Mouse (Mus musculus) hindbrain, postnatal 0 days (tissue): ENCODE measurements around the gene Bag1. TPM values are rescaled to one million over a fixed set of nuclear protein-coding genes. Genes with fewer than 3 reads are reported as not detected.
A peak's percentile ranks its signal among the peaks of the same experiment; 100 is the strongest.

Experiments
- ATAC-seq: fragments of 200-750 bp; cut with Nextera tagmentation; 2 replicates; pipeline ENCODE4 v1.8.0; 2017; ENCODE audit warnings: mild to moderate bottlenecking, moderate TSS enrichment, moderate library complexity
- DNase-seq: peaks from one replicate; pipeline ENCODE4 v3.0.0-alpha.2; 2015; ENCODE audit warnings: low spot score
- H3K27ac ChIP-seq: fragments of 300-500 bp; sonication (generic); 2 replicates; pipeline ENCODE4 v1.5.1; 2014; ENCODE audit warnings: mild to moderate bottlenecking
- H3K27me3 ChIP-seq: fragments of 300-500 bp; sonication (generic); 2 replicates; pipeline ENCODE4 v1.6.1; 2014; ENCODE audit warnings: low read length, mixed read lengths; ENCODE audit not compliant: insufficient read depth
- H3K36me3 ChIP-seq: fragments of 300-500 bp; sonication (generic); 2 replicates; pipeline ENCODE4 v1.6.1; 2014; ENCODE audit warnings: low read length, mixed read lengths; ENCODE audit not compliant: insufficient read depth
- H3K4me1 ChIP-seq: fragments of 300-500 bp; sonication (generic); 2 replicates; pipeline ENCODE4 v1.6.1; 2014; ENCODE audit warnings: antibody characterized with exemption, low read length, mixed read lengths; ENCODE audit not compliant: insufficient read depth
- H3K4me2 ChIP-seq: fragments of 300-500 bp; sonication (generic); 2 replicates; pipeline ENCODE4 v1.6.1; 2014; ENCODE audit warnings: low read depth, mild to moderate bottlenecking, low read length, moderate library complexity, mixed read lengths
- H3K4me3 ChIP-seq: fragments of 300-500 bp; sonication (generic); 2 replicates; pipeline ENCODE4 v1.5.1; 2014; ENCODE audit warnings: low read length
- H3K9ac ChIP-seq: fragments of 300-500 bp; sonication (generic); replicated peaks from 2 replicates; pipeline ENCODE4 v1.6.1; 2014; ENCODE audit warnings: mild to moderate bottlenecking, low read length, moderate library complexity, mixed read lengths
- H3K9me3 ChIP-seq: fragments of 300-500 bp; sonication (generic); 2 replicates; pipeline ENCODE4 v1.6.1; 2016; ENCODE audit warnings: low read length, mixed read lengths
- CTCF ChIP-seq: IDR thresholded peaks from 2 replicates; pipeline ENCODE4 v1.5.1; 2016; ENCODE audit warnings: antibody characterized with exemption, control low read depth, low read depth
- WGBS: fragments of 180-500 bp; shearing (Covaris S2); extraction: QIAGEN DNeasy Blood & Tissue Kit; methylation state at CpG from one replicate; pipeline ENCODE4 v1.1.7; 2014; 5-methylcytosine and 5-hydroxymethylcytosine counted together
- polyA plus RNA-seq: library from polyadenylated mRNA; unstranded; fragments of >200 nt; fragmentation: Nextera tagmentation; extraction: Ambion mirVana; gene quantifications from 2 replicates; pipeline ENCODE4 v1.2.1, GENCODE M21; 2015
- total RNA-seq: library from RNA; depleted of rRNA; stranded (reverse); fragments of >200 nt; gene quantifications from 2 replicates; pipeline ENCODE4 v1.2.3, GENCODE M21; 2014

Bag1 gene
- total and polyA plus RNA-seq, 2 experiments from 2014 or later, result 57.1 to 183 TPM

GRCm38 (mm10) chr4:40975678-40976077, 27.6 kb upstream of the Bag1 start:
- ATAC-seq (no peak), DNase-seq (no peak)
- Histone ChIP-seq H3K27ac (no peak overlapping the region), H3K9me3 (no peaks in the 10 kb centered on the region), H3K4me3 (no peak overlapping the region), H3K4me1 (no peaks in the 10 kb centered on the region), H3K9ac (no peak overlapping the region), H3K4me2 (no peak overlapping the region), H3K27me3 (no peaks in the 10 kb centered on the region), H3K36me3 (peaks cover 29% of the 10 kb centered on the region; the same call in 1 of the 2 replicates)
- 98% methylated on average over 3 of the region's 3 CpGs for WGBS
- TF ChIP-seq CTCF, result no peak

GRCm38 (mm10) chr4:40974011-40974410, 25.9 kb upstream of the Bag1 start:
- H3K36me3 ChIP-seq, result peaks cover 21% of the 10 kb centered on the region; the same call in 1 of the 2 replicates
- WGBS, result 95% methylated on average over 1 of the region's 1 CpGs
- H3K9me3 ChIP-seq, result no peaks in the 10 kb centered on the region
- H3K4me3 ChIP-seq, result no peak overlapping the region
- no peak for TF ChIP-seq CTCF
- no peak overlapping the region for H3K4me2 ChIP-seq
- no peak for DNase-seq
- no peak overlapping the region for H3K9ac ChIP-seq
- no peaks in the 10 kb centered on the region for H3K4me1 ChIP-seq
- no peaks in the 10 kb centered on the region for H3K27me3 ChIP-seq
- ATAC-seq, result no peak
- no peak overlapping the region for H3K27ac ChIP-seq

DNA sequence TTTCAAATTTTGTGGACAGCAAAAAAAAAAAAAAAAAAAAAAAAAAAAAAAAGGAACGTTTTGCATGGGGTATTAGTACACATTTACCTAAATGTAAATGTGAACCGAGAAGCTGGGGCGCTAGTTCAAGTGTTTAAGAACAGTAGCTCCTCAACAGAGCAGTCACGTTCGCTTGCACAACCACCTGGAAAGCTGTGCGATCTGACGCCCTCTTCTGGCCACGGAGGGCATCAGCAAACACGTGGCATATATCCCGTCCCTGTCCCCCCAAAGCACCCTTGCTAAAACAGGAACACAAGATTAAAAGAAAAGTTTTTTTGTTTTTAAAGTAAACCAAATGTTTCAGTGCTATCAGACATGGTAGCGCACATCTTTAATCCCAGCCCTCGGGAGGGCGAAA, 23.6 kb upstream of the Bag1 start:
- TF ChIP-seq CTCF, result peak; percentile 77
- H3K4me2 ChIP-seq, result peak overlapping the region; percentile 72
- no peaks in the 10 kb centered on the region for H3K4me1 ChIP-seq
- no peak for ATAC-seq
- peak overlapping the region; percentile 81 for H3K9ac ChIP-seq
- peaks cover 7% of the 10 kb centered on the region; the same call in 1 of the 2 replicates for H3K36me3 ChIP-seq
- H3K27ac ChIP-seq, result peak overlapping the region; percentile 92; the same call in 1 of the 2 replicates
- H3K4me3 ChIP-seq, result peak overlapping the region; percentile 79
- peak; percentile 71 for DNase-seq
- H3K27me3 ChIP-seq, result no peaks in the 10 kb centered on the region
- 24% methylated on average over 13 of the region's 13 CpGs for WGBS
- no peaks in the 10 kb centered on the region for H3K9me3 ChIP-seq

DNA sequence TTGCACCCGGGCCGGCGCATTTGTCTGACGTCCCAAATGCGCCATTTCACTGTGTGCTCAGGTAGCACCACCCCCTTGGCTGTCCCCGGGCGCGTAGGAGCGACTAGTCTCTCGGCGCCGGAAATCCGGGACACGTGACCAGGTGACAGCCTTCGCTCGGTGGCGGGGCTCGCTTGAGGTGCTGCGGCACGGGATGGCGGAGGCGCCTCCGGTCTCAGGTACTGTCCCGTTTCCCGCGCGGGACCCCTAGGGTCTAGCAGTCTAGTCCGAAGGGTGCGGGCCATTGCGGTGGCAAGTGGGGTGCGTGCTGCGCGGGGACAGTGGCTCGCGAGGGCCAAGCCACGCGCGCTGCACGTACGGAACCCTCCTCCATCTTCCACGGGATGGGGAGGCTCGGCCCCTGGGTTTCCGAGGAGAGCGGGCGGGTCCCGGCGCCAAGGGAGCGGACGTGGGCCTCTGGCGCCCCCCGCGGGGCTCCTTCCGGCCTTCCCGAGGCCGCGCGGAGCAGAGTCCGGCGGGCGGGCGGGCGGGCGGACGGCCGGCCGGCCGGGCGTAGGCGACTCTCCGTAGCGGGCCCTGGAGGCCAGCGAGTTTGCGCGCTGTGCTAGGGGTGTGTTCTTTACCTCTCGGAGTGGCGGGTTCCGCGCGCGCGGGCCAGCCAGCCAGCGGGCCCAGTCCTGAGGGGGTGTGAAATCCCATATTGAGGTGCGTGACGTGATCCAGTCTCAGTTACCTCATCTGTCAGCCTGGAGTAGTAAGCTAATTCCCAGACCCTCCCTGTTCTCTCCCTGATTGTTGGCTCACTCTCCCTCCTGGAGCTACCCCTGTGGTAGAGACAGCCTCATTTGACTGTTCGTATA, 23.0 kb upstream of the Bag1 start, which contains the start of gene Nfx1:
TSS of gene Nfx1 (plus strand) at position 65 of the 860 bp plus-strand sequence.
- WGBS, result under 1% methylated on average over 83 of the region's 85 CpGs
- peak; percentile 99 for DNase-seq
- peak within 1 kb of the TSS; percentile 81 for H3K9ac ChIP-seq
- H3K27ac ChIP-seq, result peak within 1 kb of the TSS; percentile 92
- TF ChIP-seq CTCF, result no peak
- H3K36me3 ChIP-seq, result peaks cover 8% of the 10 kb centered on the region; the same call in 1 of the 2 replicates
- H3K27me3 ChIP-seq, result no peaks in the 10 kb centered on the region
- H3K4me3 ChIP-seq, result peak within 1 kb of the TSS; percentile 79
- peak within 1 kb of the TSS; percentile 72 for H3K4me2 ChIP-seq
- no peaks in the 10 kb centered on the region for H3K9me3 ChIP-seq
- ATAC-seq, result peak; percentile 96
- no peaks in the 10 kb centered on the region for H3K4me1 ChIP-seq

DNA sequence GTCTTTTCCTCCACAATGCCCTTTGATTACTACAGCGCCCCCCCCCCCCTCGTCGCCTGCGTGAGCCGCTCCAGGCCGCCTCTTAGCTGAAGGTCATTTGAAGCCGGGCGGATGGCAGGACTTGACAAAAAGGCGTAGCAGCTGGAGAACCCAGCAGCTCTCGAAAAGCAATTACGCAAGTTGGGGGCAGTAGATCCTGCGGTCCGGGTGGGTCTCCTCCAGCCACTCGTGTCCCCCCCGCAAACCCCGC, 22.4 kb upstream of the Bag1 start:
- H3K4me3 ChIP-seq, result peak overlapping the region; percentile 79
- peaks cover 14% of the 10 kb centered on the region; the same call in 1 of the 2 replicates for H3K36me3 ChIP-seq
- H3K9me3 ChIP-seq, result no peaks in the 10 kb centered on the region
- no peak for ATAC-seq
- H3K4me2 ChIP-seq, result peak overlapping the region; percentile 72
- H3K27ac ChIP-seq, result peak overlapping the region; percentile 92
- H3K4me1 ChIP-seq, result no peaks in the 10 kb centered on the region
- TF ChIP-seq CTCF, result no peak
- H3K9ac ChIP-seq, result peak overlapping the region; percentile 81
- no peaks in the 10 kb centered on the region for H3K27me3 ChIP-seq
- no peak for DNase-seq
- 0% methylated on average over 16 of the region's 16 CpGs for WGBS

DNA sequence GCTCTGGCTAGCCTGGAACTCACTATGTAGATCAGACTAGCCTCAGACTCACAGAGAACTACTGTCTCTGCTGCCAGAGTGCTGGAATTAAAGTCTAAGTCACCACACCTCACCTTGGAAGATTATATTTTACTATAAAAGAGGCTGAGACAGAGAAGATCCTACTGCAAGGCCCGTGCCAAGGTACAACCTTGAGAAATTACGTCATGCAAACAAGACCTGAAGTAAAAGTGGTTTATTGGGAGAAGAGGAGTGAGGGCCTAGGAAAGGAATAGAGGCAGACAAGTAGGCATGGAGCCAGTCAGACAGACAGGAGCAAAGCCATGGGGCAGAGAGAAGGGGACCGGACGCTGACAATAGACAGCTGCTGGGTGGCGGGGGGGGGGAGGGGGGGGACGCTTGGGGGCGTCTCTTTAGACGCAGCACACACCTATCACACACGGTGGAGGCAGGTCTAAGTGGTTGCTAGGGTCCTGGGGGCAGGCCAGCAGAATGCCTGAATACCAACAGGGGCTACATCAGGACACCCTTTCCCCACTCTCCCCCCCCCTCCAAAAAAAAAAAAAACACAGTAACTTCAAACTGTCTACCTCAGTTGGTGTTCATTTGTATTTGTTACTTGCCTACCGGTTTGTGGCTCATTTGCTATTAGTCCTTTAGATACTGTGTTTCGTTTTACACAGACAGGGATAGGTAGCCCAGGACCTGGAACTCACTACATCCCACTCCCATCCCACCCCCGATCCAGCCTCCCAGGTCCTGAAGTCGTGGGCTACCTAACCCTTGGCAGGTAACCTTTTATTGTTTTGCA, 21.9 kb upstream of the Bag1 start:
- Histone ChIP-seq H3K4me3 (peak overlapping the region; percentile 79), H3K9ac (peak overlapping the region; percentile 81), H3K36me3 (peaks cover 15% of the 10 kb centered on the region; the same call in 1 of the 2 replicates), H3K9me3 (no peaks in the 10 kb centered on the region), H3K4me1 (no peaks in the 10 kb centered on the region), H3K27ac (peak overlapping the region; percentile 92), H3K27me3 (no peaks in the 10 kb centered on the region), H3K4me2 (peak overlapping the region; percentile 72)
- DNase-seq, result peak; percentile 30
- no peak for TF ChIP-seq CTCF
- ATAC-seq, result peak; percentile 21; the same call in 1 of the 2 replicates
- WGBS, result 15% methylated on average over 10 of the region's 13 CpGs
